Mouse (Mus musculus) cerebellum, adult 2 months (tissue): Measurements from ENCODE around the gene Galnt9.

Source experiments
- CTCF ChIP-seq: fragments of 200-500 bp; IDR thresholded peaks from 2 replicates; pipeline ENCODE4 v1.5.1; 2011; ENCODE audit warnings: low read depth, mild to moderate bottlenecking, control low read depth, low read length, moderate library complexity, borderline replicate concordance; ENCODE audit not compliant: insufficient read depth
- POLR2A ChIP-seq: fragments of 200-500 bp; IDR thresholded peaks from 2 replicates; pipeline ENCODE4 v1.6.1; 2011; ENCODE audit warnings: low read length, control low read depth, borderline replicate concordance; ENCODE audit not compliant: insufficient read depth

- TF ChIP-seq POLR2A = no peak
- TF ChIP-seq CTCF = no peak
Observed at GRCm38 (mm10) chr5:110594465-110594864, 50.3 kb downstream of the Galnt9 start.
